Mouse (Mus musculus): ENCODE results near the gene Msln. TPM values are rescaled to one million over a fixed set of nuclear protein-coding genes. Genes with fewer than 3 reads are reported as not detected.

The Msln gene
- polyA plus RNA-seq (2014; fragmentation: Nextera tagmentation; extraction: Ambion mirVana): 0.14 and 0.48 TPM in 2 replicates

- Histone ChIP-seq H3K4me1 (ENCODE audit: control insufficient read depth, insufficient read depth, low read length) (no peaks in the 10 kb centered on the region), H3K27me3 (replicated peaks; ENCODE audit: control insufficient read depth, insufficient read depth, low read length) (no peaks in the 10 kb centered on the region), H3K9ac (ENCODE audit: low read length) (no peak within 1 kb of the TSS), H3K36me3 (ENCODE audit: control insufficient read depth, insufficient read depth, low read length) (no peaks in the 10 kb centered on the region), H3K4me3 (ENCODE audit: low read depth, low read length) (no peak within 1 kb of the TSS), H3K9me3 (replicated peaks; ENCODE audit: control insufficient read depth, low read length) (no peaks in the 10 kb centered on the region), H3K27ac (ENCODE audit: low read depth, low read length) (no peak within 1 kb of the TSS), H3K4me2 (ENCODE audit: low read length) (no peak within 1 kb of the TSS)
- whole genome bisulfite sequencing: 89% methylated on average over 9 of the region's 9 CpGs
- ATAC-seq (no peak), DNase-seq (ENCODE audit: low spot score) (no peak)
Measured at GRCm38 (mm10) chr17:25754241-25754640, at the start of gene Msln. Gene Msln, minus strand, starts transcription at chr17:25754378.

GRCm38 (mm10) chr17:25802825-25803517, 48.8 kb upstream of the Msln start:
- Histone ChIP-seq H3K4me2 (ENCODE audit: low read length) (peak overlapping the region; percentile 33), H3K9me3 (replicated peaks; ENCODE audit: control insufficient read depth, low read length) (no peaks in the 10 kb centered on the region), H3K4me3 (ENCODE audit: low read depth, low read length) (no peak overlapping the region), H3K36me3 (ENCODE audit: control insufficient read depth, insufficient read depth, low read length) (no peaks in the 10 kb centered on the region), H3K9ac (ENCODE audit: low read length) (peak overlapping the region; percentile 41), H3K27me3 (replicated peaks; ENCODE audit: control insufficient read depth, insufficient read depth, low read length) (0 out of 2 replicates have a peak, but pooled peaks cover 3% of the 10 kb centered on the region), H3K4me1 (ENCODE audit: control insufficient read depth, insufficient read depth, low read length) (peaks cover 18% of the 10 kb centered on the region), H3K27ac (ENCODE audit: low read depth, low read length) (peak overlapping the region; percentile 90)
- DNase-seq (ENCODE audit: low spot score) (peak; percentile 89), ATAC-seq (peak; percentile 91)
- WGBS: 8% methylated on average over 10 of the region's 10 CpGs

GRCm38 (mm10) chr17:25801029-25801428, 46.9 kb upstream of the Msln start:
- ATAC-seq (peak; percentile 16; the same call in 1 of the 2 replicates), DNase-seq (ENCODE audit: low spot score) (peak; percentile 86)
- Histone ChIP-seq H3K36me3 (ENCODE audit: control insufficient read depth, insufficient read depth, low read length) (no peaks in the 10 kb centered on the region), H3K9ac (ENCODE audit: low read length) (no peak overlapping the region), H3K27ac (ENCODE audit: low read depth, low read length) (no peak overlapping the region), H3K27me3 (replicated peaks; ENCODE audit: control insufficient read depth, insufficient read depth, low read length) (0 out of 2 replicates have a peak, but pooled peaks cover 3% of the 10 kb centered on the region), H3K4me1 (ENCODE audit: control insufficient read depth, insufficient read depth, low read length) (peaks cover 28% of the 10 kb centered on the region), H3K9me3 (replicated peaks; ENCODE audit: control insufficient read depth, low read length) (no peaks in the 10 kb centered on the region), H3K4me2 (ENCODE audit: low read length) (no peak overlapping the region), H3K4me3 (ENCODE audit: low read depth, low read length) (no peak overlapping the region)
- WGBS: 5% methylated on average over 6 of the region's 6 CpGs

- peaks cover 36% of the 10 kb centered on the region for H3K4me1 ChIP-seq (ENCODE audit: control insufficient read depth, insufficient read depth, low read length)
Measured at GRCm38 (mm10) chr17:25796951-25797369, 42.8 kb upstream of the Msln start, which contains the start of gene Metrn. Gene Metrn, minus strand, starts transcription at chr17:25797136.

GRCm38 (mm10) chr17:25796211-25796771, 42.1 kb upstream of the Msln start:
- Histone ChIP-seq H3K9ac (ENCODE audit: low read length) (peak overlapping the region; percentile 63), H3K4me1 (ENCODE audit: control insufficient read depth, insufficient read depth, low read length) (peaks cover 39% of the 10 kb centered on the region)
- under 1% methylated on average over 37 of the region's 37 CpGs for WGBS

More at GRCm38 (mm10) chr17:25796951-25797369, 42.8 kb upstream of the Msln start, which contains the start of gene Metrn:
- no peaks in the 10 kb centered on the region for H3K36me3 ChIP-seq (ENCODE audit: control insufficient read depth, insufficient read depth, low read length)
- H3K4me2 ChIP-seq (ENCODE audit: low read length): peak within 1 kb of the TSS; percentile 73
- ATAC-seq: peak; percentile 77
- peak within 1 kb of the TSS; percentile 60 for H3K4me3 ChIP-seq (ENCODE audit: low read depth, low read length)
- H3K27me3 ChIP-seq (replicated peaks; ENCODE audit: control insufficient read depth, insufficient read depth, low read length): no peaks in the 10 kb centered on the region
- H3K27ac ChIP-seq (ENCODE audit: low read depth, low read length): peak within 1 kb of the TSS; percentile 60
- DNase-seq (ENCODE audit: low spot score): peak; percentile 89
- no peaks in the 10 kb centered on the region for H3K9me3 ChIP-seq (replicated peaks; ENCODE audit: control insufficient read depth, low read length)
- H3K9ac ChIP-seq (ENCODE audit: low read length): peak within 1 kb of the TSS; percentile 63
- WGBS: under 1% methylated on average over 32 of the region's 35 CpGs

GRCm38 (mm10) chr17:25795609-25796092, 41.5 kb upstream of the Msln start, which contains the start of gene AC134908.4:
Gene AC134908.4, minus strand, starts transcription at chr17:25795659.
- no peaks in the 10 kb centered on the region for H3K27me3 ChIP-seq (replicated peaks; ENCODE audit: control insufficient read depth, insufficient read depth, low read length)
- no peaks in the 10 kb centered on the region for H3K36me3 ChIP-seq (ENCODE audit: control insufficient read depth, insufficient read depth, low read length)
- WGBS: 4% methylated on average over 6 of the region's 6 CpGs
- H3K9me3 ChIP-seq (replicated peaks; ENCODE audit: control insufficient read depth, low read length): no peaks in the 10 kb centered on the region
- H3K9ac ChIP-seq (ENCODE audit: low read length): peak within 1 kb of the TSS; percentile 63
- no peak for DNase-seq (ENCODE audit: low spot score)
- no peak for ATAC-seq
- peak within 1 kb of the TSS; percentile 60 for H3K4me3 ChIP-seq (ENCODE audit: low read depth, low read length)
- peak within 1 kb of the TSS; percentile 73 for H3K4me2 ChIP-seq (ENCODE audit: low read length)
- H3K4me1 ChIP-seq (ENCODE audit: control insufficient read depth, insufficient read depth, low read length): peaks cover 41% of the 10 kb centered on the region
- H3K27ac ChIP-seq (ENCODE audit: low read depth, low read length): peak within 1 kb of the TSS; percentile 60

More at GRCm38 (mm10) chr17:25796211-25796771, 42.1 kb upstream of the Msln start:
- no peaks in the 10 kb centered on the region for H3K9me3 ChIP-seq (replicated peaks; ENCODE audit: control insufficient read depth, low read length)
- peak overlapping the region; percentile 60 for H3K4me3 ChIP-seq (ENCODE audit: low read depth, low read length)
- ATAC-seq (0 out of 2 replicates have a peak, but pooled peaks have one; percentile 0), DNase-seq (ENCODE audit: low spot score) (no peak)
- no peaks in the 10 kb centered on the region for H3K36me3 ChIP-seq (ENCODE audit: control insufficient read depth, insufficient read depth, low read length)
- H3K4me2 ChIP-seq (ENCODE audit: low read length): peak overlapping the region; percentile 73
- no peaks in the 10 kb centered on the region for H3K27me3 ChIP-seq (replicated peaks; ENCODE audit: control insufficient read depth, insufficient read depth, low read length)
- H3K27ac ChIP-seq (ENCODE audit: low read depth, low read length): peak overlapping the region; percentile 60

- Histone ChIP-seq H3K4me2 (ENCODE audit: low read length) (peak overlapping the region; percentile 73), H3K36me3 (ENCODE audit: control insufficient read depth, insufficient read depth, low read length) (no peaks in the 10 kb centered on the region), H3K9me3 (replicated peaks; ENCODE audit: control insufficient read depth, low read length) (no peaks in the 10 kb centered on the region), H3K9ac (ENCODE audit: low read length) (peak overlapping the region; percentile 63), H3K4me1 (ENCODE audit: control insufficient read depth, insufficient read depth, low read length) (peaks cover 41% of the 10 kb centered on the region), H3K27ac (ENCODE audit: low read depth, low read length) (peak overlapping the region; percentile 60; the same call in 1 of the 2 replicates), H3K4me3 (ENCODE audit: low read depth, low read length) (peak overlapping the region; percentile 60), H3K27me3 (replicated peaks; ENCODE audit: control insufficient read depth, insufficient read depth, low read length) (no peaks in the 10 kb centered on the region)
- DNase-seq (ENCODE audit: low spot score): no peak
- ATAC-seq: no peak
- 50% methylated on average over 17 of the region's 17 CpGs for WGBS
Measured at GRCm38 (mm10) chr17:25794998-25795397, 40.8 kb upstream of the Msln start.

- no peaks in the 10 kb centered on the region for H3K27me3 ChIP-seq (replicated peaks; ENCODE audit: control insufficient read depth, insufficient read depth, low read length)
- DNase-seq (ENCODE audit: low spot score) (peak; percentile 46), ATAC-seq (no peak)
- H3K4me2 ChIP-seq (ENCODE audit: low read length): peak overlapping the region; percentile 73
- peak overlapping the region; percentile 25; the same call in 1 of the 2 replicates for H3K9ac ChIP-seq (ENCODE audit: low read length)
- H3K9me3 ChIP-seq (replicated peaks; ENCODE audit: control insufficient read depth, low read length): no peaks in the 10 kb centered on the region
- H3K27ac ChIP-seq (ENCODE audit: low read depth, low read length): peak overlapping the region; percentile 60
- H3K36me3 ChIP-seq (ENCODE audit: control insufficient read depth, insufficient read depth, low read length): peaks cover 7% of the 10 kb centered on the region; the same call in 1 of the 2 replicates
- peaks cover 41% of the 10 kb centered on the region for H3K4me1 ChIP-seq (ENCODE audit: control insufficient read depth, insufficient read depth, low read length)
- WGBS: 4% methylated on average over 13 of the region's 13 CpGs
- H3K4me3 ChIP-seq (ENCODE audit: low read depth, low read length): no peak overlapping the region
Measured at GRCm38 (mm10) chr17:25794197-25794596, 40.0 kb upstream of the Msln start.
